Mouse (Mus musculus) testis, adult 2 months (tissue): ENCODE results near the gene Efcab10. TPM values are rescaled to one million over a fixed set of nuclear protein-coding genes. Genes with fewer than 3 reads are reported as not detected.

Source experiments
- H3K27ac ChIP-seq: fragments of 200-500 bp; 2 replicates; pipeline ENCODE4 v1.5.1; 2012; ENCODE audit warnings: low read depth, low read length; ENCODE audit not compliant: control insufficient read depth, insufficient read depth
- H3K27me3 ChIP-seq: fragments of 200-500 bp; 2 replicates; pipeline ENCODE4 v1.6.1; 2012; ENCODE audit warnings: mild to moderate bottlenecking, low read length, moderate library complexity; ENCODE audit not compliant: control insufficient read depth, insufficient read depth
- H3K36me3 ChIP-seq: fragments of 200-500 bp; 2 replicates; pipeline ENCODE4 v1.6.1; 2012; ENCODE audit warnings: mild to moderate bottlenecking, low read length; ENCODE audit not compliant: control insufficient read depth, insufficient read depth
- H3K4me1 ChIP-seq: fragments of 200-500 bp; 2 replicates; pipeline ENCODE4 v1.6.1; 2012; ENCODE audit warnings: low read length; ENCODE audit not compliant: control insufficient read depth, insufficient read depth
- H3K4me3 ChIP-seq: fragments of 200-500 bp; 2 replicates; pipeline ENCODE4 v1.5.1; 2012; ENCODE audit warnings: low read depth, mild to moderate bottlenecking, low read length, moderate library complexity, mixed read lengths; ENCODE audit not compliant: control insufficient read depth
- CTCF ChIP-seq: fragments of 200-500 bp; IDR thresholded peaks from 2 replicates; pipeline ENCODE4 v1.5.1; 2012; ENCODE audit warnings: low read depth, mild to moderate bottlenecking, inconsistent platforms, low read length, moderate library complexity; ENCODE audit not compliant: control insufficient read depth, insufficient read depth, insufficient replicate concordance
- POLR2A ChIP-seq: fragments of 200-500 bp; IDR thresholded peaks from 2 replicates; pipeline ENCODE4 v1.6.1; 2012; ENCODE audit warnings: low read depth, mild to moderate bottlenecking, inconsistent platforms, low read length, moderate library complexity; ENCODE audit not compliant: control insufficient read depth
- polyA plus RNA-seq: library from polyadenylated mRNA; depleted of rRNA; stranded (reverse); fragments of >200 nt; gene quantifications from 2 replicates; pipeline ENCODE4 v1.2.3, GENCODE M21; 2012; rRNA removed

Efcab10 gene
- 107 and 130 TPM in 2 replicates for polyA plus RNA-seq

DNA sequence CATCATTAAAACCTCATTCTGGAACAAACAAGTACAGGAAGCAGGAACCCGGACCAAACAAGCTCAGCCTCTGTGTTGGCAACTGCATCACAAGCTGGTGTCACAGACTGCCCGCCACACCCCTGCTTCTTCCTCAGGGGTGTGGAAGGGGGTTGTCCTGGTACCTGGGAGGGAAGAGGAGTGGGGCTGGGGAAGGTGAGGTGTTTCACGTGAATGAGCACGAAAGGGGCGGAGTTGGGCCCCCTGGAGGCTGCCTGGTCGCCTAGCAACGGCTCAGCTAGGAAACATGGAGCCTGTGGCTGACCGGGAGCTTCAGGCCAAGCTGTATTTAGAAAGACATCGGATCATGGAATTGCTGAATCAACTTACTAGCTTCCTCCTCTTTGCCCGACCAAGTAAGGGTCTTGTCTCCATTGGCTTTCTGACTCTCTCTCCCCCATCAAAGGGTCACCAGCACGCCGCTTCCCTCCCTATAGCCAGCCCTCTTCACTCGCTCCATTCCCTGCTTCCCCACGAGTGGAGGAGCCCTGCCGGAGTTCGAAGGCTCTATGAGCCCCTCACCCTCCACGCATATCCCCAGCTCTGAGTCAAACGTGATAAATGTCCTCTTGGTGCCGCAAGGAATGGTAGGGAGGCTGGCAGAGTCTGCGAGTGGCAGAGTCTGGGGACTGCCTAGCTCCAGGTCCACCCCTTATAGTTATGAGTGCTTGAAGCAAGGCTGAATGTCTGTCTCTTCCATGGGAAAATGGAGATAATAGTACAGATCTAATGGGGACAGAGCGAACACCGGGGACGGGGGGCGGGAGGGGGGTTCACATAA is at the start of gene Efcab10:
TSS of gene Efcab10 (plus strand) at position 51 of the 820 bp plus-strand sequence.
- no peaks in the 10 kb centered on the region for H3K36me3 ChIP-seq
- peak within 1 kb of the TSS; percentile 8; the same call in 1 of the 2 replicates for H3K27ac ChIP-seq
- peak within 1 kb of the TSS; percentile 79 for H3K4me3 ChIP-seq
- TF ChIP-seq POLR2A, result peak; percentile 83
- no peak for TF ChIP-seq CTCF
- no peaks in the 10 kb centered on the region for H3K4me1 ChIP-seq
- no peaks in the 10 kb centered on the region for H3K27me3 ChIP-seq

DNA sequence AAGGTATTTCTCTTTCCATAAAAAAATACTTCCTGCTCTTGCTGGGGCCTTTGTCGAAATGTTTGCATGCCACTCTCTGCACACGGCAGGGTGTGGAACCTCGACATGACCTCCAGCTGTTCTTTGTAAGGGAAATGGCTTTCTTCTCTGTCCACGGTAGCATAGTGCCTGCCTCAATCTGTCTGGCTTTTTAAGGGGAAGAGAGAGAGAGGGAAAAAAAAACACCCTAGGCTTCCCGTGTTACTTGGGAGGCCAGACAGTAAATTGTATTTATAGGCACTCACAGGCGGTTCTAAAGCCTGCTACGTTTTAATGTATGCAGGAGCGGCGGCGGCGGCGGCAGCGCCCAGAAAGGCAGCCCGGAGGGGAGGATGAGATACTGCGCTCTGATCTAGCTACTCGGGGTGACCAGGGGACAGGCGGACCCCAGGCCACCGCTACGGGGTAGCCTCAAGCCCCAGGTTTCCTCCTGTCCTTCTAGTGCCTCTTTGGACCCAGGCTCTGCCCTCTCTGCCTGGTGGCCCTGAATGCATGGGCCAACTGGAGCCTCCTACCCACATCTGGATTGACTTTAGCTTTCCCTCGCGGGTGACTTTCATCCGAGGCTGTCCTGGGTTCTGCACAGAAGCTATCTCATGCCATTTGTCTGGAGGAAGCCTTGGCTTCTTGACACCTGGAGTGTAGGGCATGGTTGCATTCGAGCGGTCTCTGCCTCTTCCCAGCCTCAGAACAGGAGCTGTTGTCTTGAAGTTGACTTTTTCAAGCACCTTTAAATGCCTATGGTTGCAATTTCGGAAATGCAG is 49.5 kb upstream of the Efcab10 start:
- H3K27me3 ChIP-seq, result no peaks in the 10 kb centered on the region
- TF ChIP-seq POLR2A, result no peak
- no peak for TF ChIP-seq CTCF
- H3K36me3 ChIP-seq, result no peaks in the 10 kb centered on the region
- no peak overlapping the region for H3K27ac ChIP-seq
- H3K4me1 ChIP-seq, result peaks cover 3% of the 10 kb centered on the region
- H3K4me3 ChIP-seq, result no peak overlapping the region

DNA sequence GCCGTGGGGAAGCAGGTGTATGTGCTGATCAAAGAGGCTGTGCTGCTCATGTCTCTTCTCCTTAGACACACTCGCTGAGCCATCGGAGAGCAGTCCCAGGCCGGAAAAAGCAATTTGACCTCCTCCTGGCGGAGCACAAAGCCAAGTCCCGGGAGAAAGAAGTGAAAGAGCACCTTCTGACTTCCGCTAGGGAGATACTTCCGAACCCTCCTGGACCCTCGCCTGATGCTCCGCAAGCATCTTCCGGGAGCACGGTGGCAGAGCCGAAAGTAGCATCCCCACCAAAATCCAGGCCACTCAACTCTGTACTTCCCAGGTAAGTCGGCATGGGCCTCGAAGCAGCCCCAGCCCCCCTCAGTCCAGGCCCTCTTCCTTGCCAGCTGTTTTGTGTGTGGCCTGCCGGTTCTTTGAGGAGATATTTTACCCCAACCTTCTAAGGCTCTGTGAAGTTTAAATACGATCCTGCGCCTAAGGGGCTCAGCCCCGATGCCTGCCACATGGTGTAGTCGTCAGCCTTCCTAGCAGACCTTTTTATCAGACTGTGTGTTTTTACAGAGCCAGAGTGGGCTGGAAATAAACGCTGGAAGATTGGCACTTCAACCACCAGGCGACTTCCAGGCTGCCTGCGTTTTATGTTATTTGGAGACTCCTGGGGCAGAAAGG is 48.8 kb upstream of the Efcab10 start:
- no peak for TF ChIP-seq CTCF
- TF ChIP-seq POLR2A, result no peak
- Histone ChIP-seq H3K36me3 (no peaks in the 10 kb centered on the region), H3K4me3 (no peak overlapping the region), H3K27ac (no peak overlapping the region), H3K4me1 (peaks cover 3% of the 10 kb centered on the region), H3K27me3 (no peaks in the 10 kb centered on the region)

DNA sequence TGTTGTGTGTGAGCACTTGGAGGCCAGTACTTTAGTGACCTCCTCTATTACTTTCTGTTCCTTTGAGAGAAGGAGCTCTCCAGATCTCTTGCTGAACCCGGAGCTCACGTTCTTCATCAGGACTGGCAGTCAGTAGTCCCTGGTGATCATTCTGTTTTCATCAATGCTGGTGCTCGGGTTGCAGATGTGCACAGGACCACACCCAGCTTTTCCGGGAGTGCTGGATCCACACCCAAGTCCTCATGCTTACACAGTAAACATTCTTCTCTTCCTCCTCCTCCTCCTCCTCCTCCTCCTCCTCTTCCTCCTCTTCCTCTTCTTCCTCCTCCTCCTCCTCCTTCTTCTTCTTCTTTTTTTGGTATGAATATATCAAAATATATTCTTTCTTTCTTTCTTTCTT is 42.0 kb upstream of the Efcab10 start:
- H3K4me1 ChIP-seq, result no peaks in the 10 kb centered on the region
- H3K27ac ChIP-seq, result no peak overlapping the region
- H3K27me3 ChIP-seq, result no peaks in the 10 kb centered on the region
- no peaks in the 10 kb centered on the region for H3K36me3 ChIP-seq
- TF ChIP-seq POLR2A (no peak), CTCF (no peak)
- H3K4me3 ChIP-seq, result no peak overlapping the region

DNA sequence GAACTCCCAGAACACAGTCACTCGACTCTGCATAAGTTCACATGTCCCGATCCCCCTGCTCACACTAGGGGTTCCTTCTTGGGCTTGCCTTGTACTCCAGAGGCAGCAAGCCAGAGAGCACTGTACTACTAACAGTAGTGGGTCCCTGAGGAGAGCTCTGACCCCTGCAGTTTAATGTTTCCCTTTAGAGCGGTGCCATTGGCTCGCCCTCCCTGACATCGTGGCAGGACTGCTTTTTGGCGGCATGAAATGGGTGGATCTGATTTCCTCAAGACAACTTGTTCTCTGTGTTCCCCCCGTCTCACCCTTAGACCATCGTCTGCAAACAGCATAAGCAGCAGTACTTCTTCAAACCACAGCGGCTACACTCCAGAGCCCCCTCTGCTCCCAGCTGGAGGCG is 36.3 kb upstream of the Efcab10 start:
- TF ChIP-seq CTCF (no peak), POLR2A (no peak)
- H3K36me3 ChIP-seq, result no peaks in the 10 kb centered on the region; the same call in 1 of the 2 replicates

DNA sequence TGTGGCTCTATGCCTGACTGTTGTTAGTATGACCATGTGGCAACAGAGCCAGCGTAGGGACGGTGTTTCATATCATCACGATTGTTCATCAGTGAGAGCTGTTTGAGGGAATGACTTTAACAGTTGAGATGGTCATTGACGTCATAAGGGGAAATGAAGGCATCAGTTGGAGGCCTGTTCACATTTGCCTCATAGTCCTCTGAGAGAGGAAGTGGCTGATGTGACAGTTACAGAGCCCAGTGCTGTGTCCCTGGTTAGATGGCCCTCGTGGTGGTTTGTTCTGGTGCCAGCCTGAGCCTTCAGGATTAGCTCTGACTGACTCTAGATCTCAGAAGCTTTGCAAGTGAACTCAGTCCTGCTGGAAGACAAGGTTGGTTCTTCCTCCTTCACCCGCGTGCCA is 35.4 kb upstream of the Efcab10 start:
- no peak overlapping the region for H3K4me3 ChIP-seq
- no peaks in the 10 kb centered on the region; the same call in 1 of the 2 replicates for H3K36me3 ChIP-seq
- H3K27me3 ChIP-seq, result no peaks in the 10 kb centered on the region
- TF ChIP-seq CTCF (no peak), POLR2A (no peak)
- no peak overlapping the region for H3K27ac ChIP-seq
- H3K4me1 ChIP-seq, result no peaks in the 10 kb centered on the region

More for the DNA sequence above, 36.3 kb upstream of the Efcab10 start:
- H3K27ac ChIP-seq, result no peak overlapping the region
- no peaks in the 10 kb centered on the region for H3K4me1 ChIP-seq
- H3K4me3 ChIP-seq, result no peak overlapping the region
- no peaks in the 10 kb centered on the region for H3K27me3 ChIP-seq
